Mouse (Mus musculus): Measurements from ENCODE around the gene Gbp2b.
A peak's percentile ranks its signal among the peaks of the same experiment; 100 is the strongest.
"Not testable (repeated sequence)": the region's sequence is repeated elsewhere in the genome, so short reads cannot be mapped to it uniquely, and the experiment has no call there.

Gbp2b gene

DNA sequence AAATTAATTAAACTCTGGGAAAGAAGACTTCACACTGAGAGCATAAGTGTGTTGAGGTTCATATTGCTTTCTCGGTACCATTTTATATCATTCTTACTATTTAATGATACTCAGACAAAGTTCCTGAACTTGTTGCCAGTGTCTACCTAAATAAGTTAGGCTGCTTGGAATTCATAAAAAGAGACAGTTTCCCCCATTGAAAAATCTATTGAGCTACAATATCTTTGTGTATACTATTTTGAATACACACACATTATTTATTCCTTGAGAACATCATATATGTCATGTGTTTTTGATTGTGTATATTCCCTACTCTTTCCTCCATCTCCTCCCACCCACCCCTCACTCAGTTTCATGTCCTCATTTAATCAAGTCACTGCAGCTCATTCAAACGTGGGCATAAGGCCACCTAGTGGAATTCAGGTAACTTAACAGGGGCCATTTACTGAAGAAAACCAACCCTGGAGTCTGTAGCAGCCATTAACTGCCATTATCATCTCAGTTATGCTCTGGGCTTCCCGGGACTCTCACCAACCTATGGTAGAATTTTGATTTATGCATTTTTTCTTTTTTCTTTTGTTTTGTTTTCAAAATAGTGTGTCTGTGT is 26.4 kb downstream of the Gbp2b start:
- no peak for DNase-seq

DNA sequence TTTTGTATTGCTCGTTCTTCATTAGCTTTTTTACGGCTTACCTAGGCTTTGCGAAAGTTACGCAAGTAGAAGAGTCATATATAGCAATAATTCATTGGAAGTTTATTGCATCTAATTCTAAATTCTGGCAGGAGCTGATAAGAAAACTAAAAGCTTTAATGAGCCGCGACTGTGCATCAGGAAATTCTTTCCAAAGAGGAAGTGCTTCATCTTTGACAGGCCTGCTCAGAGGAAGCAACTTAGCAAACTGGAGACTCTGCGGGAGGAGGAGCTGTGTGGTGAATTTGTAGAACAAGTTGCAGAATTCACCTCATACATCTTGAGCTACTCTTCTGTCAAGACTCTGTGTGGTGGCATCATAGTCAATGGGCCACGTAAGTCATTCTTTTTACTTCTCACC is 35.7 kb downstream of the Gbp2b start:
- no peak for DNase-seq

DNA sequence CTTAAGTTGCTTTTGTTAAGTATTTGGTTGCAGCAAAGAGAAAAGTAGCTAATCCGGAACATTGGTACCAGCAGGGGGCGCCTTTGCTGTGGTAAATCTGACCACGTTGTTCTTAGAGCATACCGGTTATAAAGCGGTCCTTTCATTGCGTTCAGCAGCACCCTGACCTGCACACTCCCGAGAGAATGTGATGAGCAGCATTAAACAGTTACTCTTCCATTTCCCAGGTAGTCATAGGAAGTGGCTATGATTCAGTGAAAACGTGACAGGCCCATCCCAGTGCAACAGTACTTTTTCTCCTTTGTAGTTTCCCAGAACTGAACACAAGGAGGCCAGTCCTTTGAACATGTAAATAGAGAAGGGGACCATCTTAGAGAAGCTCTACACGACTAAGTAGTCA is 45.6 kb downstream of the Gbp2b start:
- DNase-seq = peak; percentile 13

GRCm38 (mm10) chr3:142645949-142646348 is 51.3 kb downstream of the Gbp2b start:
- peak; percentile 41 for DNase-seq

DNA sequence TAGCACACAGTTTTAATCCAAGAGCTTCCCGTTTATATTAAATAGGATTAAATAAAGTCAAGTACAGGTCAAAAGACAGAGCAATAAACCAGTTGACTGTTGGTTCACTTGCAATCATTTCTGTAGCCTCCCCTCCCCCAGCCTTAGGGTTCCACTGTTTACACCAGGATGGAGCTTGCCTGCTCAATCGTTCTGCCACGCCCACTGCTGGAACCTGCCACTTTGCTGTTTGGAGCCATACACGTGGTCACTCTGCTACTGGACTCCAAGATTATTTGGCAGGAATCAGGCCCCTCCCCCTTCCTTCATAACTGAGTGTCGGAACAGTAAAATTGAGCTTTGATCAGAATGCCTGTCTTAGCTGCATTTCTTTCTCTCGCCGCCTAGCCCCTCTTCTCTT is 53.2 kb downstream of the Gbp2b start:
- DNase-seq = not testable (repeated sequence)

- no peak for DNase-seq
These were observed 55.6 kb downstream of the Gbp2b start for GRCm38 (mm10) chr3:142650205-142650604.

GRCm38 (mm10) chr3:142664723-142665122 is 70.1 kb downstream of the Gbp2b start:
- DNase-seq = no peak
